Mouse (Mus musculus): Measurements from ENCODE around the gene Crot. TPM values are rescaled to one million over a fixed set of nuclear protein-coding genes. Genes with fewer than 3 reads are reported as not detected.
"Not testable (repeated sequence)": the region's sequence is repeated elsewhere in the genome, so short reads cannot be mapped to it uniquely, and the experiment has no call there.

The Crot gene
- total RNA-seq (2022): 10 to 100 TPM; 32.4 to 45.8 (median 38.9) TPM

GRCm38 (mm10) chr5:8996686-8997512 is at the start of gene Crot:
TSS of gene Crot (minus strand) at chr5:8997324.
- peak; percentile 91 for DNase-seq

GRCm38 (mm10) chr5:9045904-9046303 is 48.8 kb upstream of the Crot start:
- no peak for DNase-seq

DNA sequence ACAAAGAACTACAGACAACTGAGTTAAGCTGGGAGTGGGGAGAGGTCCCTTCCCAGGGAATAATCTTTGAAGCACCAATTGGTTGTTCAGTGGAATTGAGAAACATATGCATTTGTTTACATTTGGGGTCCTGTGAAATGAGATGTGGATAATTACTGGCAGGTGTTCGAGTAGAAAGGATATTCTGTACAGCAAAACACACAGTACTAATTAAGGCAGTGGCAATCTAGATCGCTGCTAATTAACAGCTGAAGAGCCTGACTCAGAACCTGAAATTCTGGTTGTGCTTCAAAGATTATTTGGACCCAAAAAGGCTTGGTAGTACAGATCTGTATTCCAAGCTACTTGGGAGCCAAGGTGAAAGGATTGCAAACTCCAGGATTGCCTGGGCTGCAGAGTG is 47.7 kb upstream of the Crot start:
- DNase-seq: no peak

GRCm38 (mm10) chr5:9043582-9044267 is 46.6 kb upstream of the Crot start:
- DNase-seq: no peak

- no peak for DNase-seq
These were observed 45.7 kb upstream of the Crot start for GRCm38 (mm10) chr5:9042721-9043416.

GRCm38 (mm10) chr5:9040665-9041215 is 43.6 kb upstream of the Crot start:
- DNase-seq: no peak

- no peak for DNase-seq
These were observed 42.9 kb upstream of the Crot start for GRCm38 (mm10) chr5:9039978-9040377.

GRCm38 (mm10) chr5:9037292-9037691 is 40.2 kb upstream of the Crot start:
- no peak for DNase-seq

- no peak for DNase-seq
These were observed 38.3 kb upstream of the Crot start for GRCm38 (mm10) chr5:9035457-9035856.

DNA sequence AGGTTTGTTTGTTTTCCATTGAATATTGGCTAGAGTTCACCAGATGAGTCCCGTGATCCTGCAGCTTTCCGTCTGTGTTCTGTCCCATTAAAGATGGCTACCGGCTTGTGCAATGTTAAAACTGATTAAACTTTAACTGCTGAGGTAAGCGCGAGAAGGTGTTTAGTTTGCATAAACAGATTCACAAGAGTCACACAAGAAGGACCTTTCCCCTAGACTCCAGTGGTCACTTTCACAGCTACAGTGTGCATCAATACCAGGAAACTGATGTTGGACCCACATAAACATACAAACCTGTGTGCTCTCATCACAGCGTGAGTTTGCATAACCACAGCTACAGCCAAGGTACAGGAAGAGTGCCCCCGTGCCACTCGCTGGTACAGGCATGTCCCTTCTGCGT is 37.4 kb upstream of the Crot start:
- no peak for DNase-seq

GRCm38 (mm10) chr5:9033843-9034242 is 36.7 kb upstream of the Crot start:
- DNase-seq: no peak

DNA sequence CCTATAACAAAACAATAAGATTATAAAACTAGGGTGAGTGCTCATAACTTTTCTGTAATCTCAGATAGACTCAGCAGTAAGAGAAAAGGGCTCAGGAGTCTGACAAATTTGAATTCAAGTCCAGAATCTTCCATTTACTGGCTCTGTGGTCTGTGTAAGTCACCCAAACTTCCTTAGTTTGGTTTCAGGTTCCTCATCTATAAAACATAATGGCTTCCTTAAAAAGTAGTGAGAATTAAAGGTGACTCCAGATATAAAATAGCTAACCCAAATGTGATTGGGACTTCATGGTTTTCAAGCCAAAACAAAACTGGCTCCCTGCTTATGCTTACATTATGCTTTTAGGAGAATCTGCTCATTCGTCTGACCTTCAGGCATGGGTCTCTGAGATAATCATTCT is 35.5 kb upstream of the Crot start:
- no peak for DNase-seq

- no peak for DNase-seq
These were observed 35.0 kb upstream of the Crot start for GRCm38 (mm10) chr5:9032101-9032590.

- no peak for DNase-seq
These were observed 31.2 kb upstream of the Crot start for GRCm38 (mm10) chr5:9028266-9028841.

- no peak for DNase-seq
These were observed 18.2 kb upstream of the Crot start for GRCm38 (mm10) chr5:9015352-9015751.

GRCm38 (mm10) chr5:9014774-9015173 is 17.6 kb upstream of the Crot start:
- DNase-seq: no peak

DNA sequence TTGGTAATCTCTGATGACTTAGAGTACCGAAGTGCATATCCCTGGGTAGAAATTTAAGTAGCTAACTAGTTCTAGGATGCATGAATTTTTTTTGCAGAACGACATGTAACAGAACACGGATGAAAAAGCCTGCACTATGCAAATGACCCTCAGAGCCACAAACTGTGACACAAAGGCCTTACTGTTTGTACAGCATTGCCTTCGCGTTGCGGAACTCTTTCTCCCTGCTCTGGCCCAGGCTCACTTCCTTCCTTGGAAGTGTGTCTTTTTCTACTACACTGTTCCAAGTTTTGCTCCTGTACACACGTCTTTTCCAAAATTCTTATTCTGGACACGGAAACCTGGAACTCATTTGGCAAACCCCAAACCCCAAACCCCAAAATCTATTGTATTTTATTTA is 14.2 kb upstream of the Crot start:
- DNase-seq: no peak

- DNase-seq: no peak
These were observed 13.0 kb upstream of the Crot start for GRCm38 (mm10) chr5:9010166-9010565.

DNA sequence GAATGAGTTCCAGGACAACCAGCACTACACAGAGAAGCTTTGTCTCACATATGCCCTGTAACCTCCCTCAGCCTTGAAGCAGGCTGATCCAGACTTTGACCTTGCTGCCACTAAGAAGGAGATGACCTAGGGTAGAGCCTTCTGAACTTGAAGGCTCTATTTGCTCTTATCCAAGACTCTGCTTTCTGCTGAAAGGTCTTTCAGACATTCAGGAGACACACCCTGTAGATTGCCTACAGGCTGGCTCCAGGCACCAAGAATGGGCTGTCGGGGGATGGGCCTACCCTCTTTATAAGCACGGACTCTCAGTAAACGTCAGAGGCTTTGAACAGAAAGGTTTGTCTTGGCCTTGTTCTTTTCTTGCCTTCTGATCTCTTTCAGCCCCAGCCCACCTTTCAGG is 9.5 kb upstream of the Crot start:
- DNase-seq: not testable (repeated sequence)

- not testable (repeated sequence) for DNase-seq
These were observed 2.9 kb upstream of the Crot start for GRCm38 (mm10) chr5:9000006-9000405.

DNA sequence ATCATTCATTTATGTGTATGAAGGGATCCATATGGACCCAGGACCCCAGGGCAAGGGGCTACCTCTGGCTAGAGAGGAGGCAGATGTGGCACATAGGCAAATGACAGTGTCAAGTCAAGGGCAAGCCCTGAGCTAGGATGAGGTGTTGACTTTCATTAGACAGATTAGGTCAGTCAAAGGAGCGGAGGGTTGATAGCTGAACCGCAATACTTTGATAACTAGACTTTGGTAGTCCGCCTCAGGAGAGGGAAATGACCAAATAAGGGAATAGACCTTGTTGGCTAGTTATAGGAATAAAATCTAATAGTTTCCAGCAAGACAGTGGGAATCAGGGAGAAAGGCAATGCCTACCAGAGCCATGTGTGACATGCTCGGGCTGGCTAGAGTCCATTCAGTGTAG is 2.0 kb upstream of the Crot start:
- no peak for DNase-seq

DNA sequence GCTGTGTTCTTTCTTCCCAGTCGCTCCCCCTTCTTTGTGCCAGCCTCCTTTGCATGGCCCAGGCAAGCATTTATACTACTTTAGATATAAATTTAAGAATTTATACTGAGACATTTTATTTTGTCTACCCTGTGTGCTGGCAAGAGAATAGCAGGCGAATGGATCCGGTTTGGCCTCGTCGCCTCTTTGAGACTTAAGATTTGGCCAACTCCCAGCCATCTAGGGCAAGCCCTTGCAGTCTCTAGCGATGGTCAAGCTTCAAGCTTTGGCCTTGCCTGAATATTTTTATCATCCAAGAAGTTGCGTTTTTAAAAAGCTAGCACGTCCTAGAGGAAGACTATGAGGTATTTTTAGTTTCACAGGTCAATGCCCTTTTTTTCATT is 380 bp upstream of the Crot start:
- DNase-seq: no peak
